Mouse (Mus musculus): ENCODE measurements around the gene Arhgap6.

DNA sequence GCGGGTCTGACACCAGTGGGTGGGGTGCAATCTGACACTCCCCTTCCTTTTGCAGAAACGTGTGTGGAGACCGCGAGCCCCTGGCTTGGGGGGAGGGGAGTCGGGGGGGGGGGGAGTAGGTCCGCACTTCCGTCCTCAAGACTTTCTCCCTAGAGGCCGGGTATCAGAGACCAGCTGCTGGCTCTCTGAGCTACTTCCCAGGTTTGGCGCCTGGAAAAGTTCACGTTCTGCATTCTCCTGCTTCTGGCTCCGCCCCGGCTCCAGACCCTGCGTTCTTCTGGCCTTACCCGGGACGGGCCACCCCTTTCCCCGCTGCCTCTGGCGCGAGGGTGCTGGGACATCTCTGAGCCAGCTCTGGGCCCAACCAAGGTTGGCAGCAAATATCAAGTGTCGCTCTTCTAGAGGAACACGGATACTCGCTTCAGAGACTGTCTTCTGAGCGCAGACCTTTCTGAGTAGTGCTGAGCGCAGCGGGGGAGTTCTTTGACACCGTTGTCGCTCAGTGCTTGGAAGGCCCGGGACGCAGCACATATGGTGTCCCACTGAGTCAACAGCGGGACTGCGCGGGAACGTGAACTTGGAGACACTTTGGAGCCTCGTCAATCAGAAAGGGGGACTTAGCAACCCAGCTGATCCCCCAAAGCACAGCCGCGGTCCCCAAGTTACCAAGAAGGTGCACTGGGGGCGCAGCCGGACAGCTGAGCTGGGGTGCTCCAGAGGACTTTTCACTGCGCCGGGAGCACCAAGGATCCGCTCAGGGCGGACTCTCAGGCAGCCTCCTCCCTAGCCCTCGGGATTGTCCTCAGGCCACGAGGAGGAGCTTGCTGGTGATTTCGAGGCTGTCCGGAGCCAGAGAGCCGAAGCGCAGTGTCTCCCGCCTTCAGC is at the start of gene Arhgap6:
- TF ChIP-seq POLR2A (IDR thresholded peaks at IDR 0.05; ENCODE audit: borderline replicate concordance, insufficient read depth, low read length) (no peak), CTCF (IDR thresholded peaks at IDR 0.05; ENCODE audit: borderline replicate concordance, insufficient read depth, low read depth, low read length) (no peak)
